Mouse (Mus musculus) heart, postnatal 25 days (tissue): Measurements from ENCODE around the gene Borcs6. TPM values are rescaled to one million over a fixed set of nuclear protein-coding genes. Genes with fewer than 3 reads are reported as not detected.

Experiments
- DNase-seq: peaks from one replicate; pipeline ENCODE4 v3.0.0; 2022; ENCODE audit warnings: low spot score
- intact Hi-C: fragments of 180-260 bp; cut with DNase I; formaldehyde crosslinking; loops from one replicate; pipeline ENCODE4 v1.15.1; 2025
- total RNA-seq, 2 experiments: library from RNA; stranded (reverse); gene quantifications; 2 replicates each; pipeline ENCODE4 v1.2.3; 2021

Gene Borcs6
- total RNA-seq, 2 experiments from 2014 or later, result 14.4 to 16.4 TPM

DNA sequence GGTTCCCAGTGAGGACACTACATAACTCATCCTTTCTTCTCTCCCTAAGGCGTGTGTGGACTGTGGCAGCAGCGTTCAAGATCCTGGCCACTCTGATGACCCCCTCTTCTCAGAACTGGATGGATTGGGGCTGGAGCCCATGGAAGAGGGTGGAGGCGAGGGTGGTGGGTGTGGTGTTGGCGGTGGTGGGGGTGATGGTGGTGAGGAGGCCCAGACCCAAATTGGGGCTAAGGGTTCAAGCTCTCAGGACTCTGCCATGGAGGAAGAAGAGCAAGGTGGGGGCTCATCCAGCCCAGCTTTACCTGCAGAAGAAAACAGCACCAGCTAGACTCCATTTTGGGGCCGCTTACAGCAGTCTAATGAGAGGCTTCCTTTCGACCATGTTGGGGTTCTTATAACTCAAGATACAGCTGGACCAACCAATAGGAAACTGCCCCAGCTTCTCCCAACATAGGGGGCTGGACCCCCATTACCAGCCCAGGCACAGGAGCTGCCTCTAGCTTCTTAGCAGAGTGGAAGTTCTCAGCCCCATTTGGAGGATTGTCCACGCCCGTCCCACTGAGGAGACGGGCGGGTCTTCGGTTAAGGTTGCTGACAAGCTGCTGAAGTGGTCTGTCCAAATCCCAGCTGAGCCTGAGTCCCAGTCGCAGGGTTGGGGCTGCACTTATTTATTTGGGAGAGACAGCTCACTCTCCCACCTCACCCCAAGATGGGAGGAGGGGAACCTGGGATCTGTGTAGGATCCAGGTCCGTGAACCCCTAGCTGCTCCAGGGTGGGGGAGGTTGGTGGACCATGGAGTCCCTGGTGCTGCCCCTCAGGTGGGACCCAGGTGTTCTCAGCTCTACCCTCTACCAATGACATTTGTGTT is 49.7 kb downstream of the Borcs6 start:
- DNase-seq, result no peak
- intact Hi-C loops, result no loop called here

DNA sequence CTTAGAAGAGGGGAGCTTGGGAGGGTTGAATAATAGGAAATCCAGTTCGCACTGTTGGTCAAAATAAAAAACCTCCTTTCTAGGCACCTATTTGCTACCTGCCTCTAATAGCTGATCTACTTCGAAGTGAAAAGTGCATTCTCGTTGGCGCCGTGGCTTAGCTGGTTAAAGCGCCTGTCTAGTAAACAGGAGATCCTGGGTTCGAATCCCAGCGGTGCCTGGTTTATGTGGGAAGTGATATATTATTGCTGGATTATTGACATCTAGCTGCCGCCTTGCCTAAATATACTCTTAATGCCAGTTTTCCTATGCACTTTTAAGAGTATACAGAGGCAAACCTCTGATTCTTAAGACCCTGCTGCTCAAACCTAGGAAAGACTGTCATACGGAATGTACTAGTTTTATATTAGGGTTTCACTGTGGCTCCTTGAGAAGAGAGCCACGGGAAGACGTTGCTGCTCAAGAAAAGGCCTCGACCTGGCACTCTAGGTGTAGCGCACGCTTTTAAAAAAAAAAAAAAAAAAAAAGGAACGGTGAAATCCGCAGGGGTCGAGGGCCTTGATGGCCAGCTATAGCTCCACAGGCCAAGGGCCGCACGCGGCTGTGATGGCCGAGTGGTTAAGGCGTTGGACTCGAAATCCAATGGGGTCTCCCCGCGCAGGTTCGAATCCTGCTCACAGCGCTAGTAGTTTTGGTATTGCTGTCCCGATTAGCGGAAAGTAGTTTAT is 51.0 kb downstream of the Borcs6 start:
- intact Hi-C loops, result loop anchor here (1.0 kb wide), 1 partner anchor 8 kb away; no protein-coding TSS in a partner anchor
- peak; percentile 78 for DNase-seq

Other genes starting within 250 kb of the Borcs6 start
- gene Ndel1, start 187.9 kb upstream of the Borcs6 start, total RNA-seq, result 10 to 100 TPM; 56.0 to 60.9 TPM
- under 1 TPM in 1 of 2 experiments, not detected in 1; 0.08 TPM for gene Rnf222, start 171.2 kb upstream of the Borcs6 start, total RNA-seq
- 100 to 1,000 TPM; 612 to 679 TPM for gene Rpl26, start 158.1 kb upstream of the Borcs6 start, total RNA-seq
- gene Odf4, start 132.6 kb upstream of the Borcs6 start, total RNA-seq, result not detected
- 10 to 100 TPM; 28.1 to 32.4 TPM for gene Arhgef15, start 102.2 kb upstream of the Borcs6 start, total RNA-seq
- 1 to 10 TPM; 6.4 to 7.4 TPM for gene Slc25a35, start 91.6 kb upstream of the Borcs6 start, total RNA-seq
- 10 to 100 TPM; 80.3 to 89.1 TPM for gene Rangrf, start 84.5 kb upstream of the Borcs6 start, total RNA-seq
- gene Pfas, start 51.3 kb upstream of the Borcs6 start, total RNA-seq, result 1 to 10 TPM; 5.6 to 6.8 TPM
- 10 to 100 TPM; 11.5 to 13.7 TPM for gene Ctc1, start 43.8 kb upstream of the Borcs6 start, total RNA-seq
- 1 to 10 TPM in 1 of 2 experiments, under 1 TPM in 1; 0.62 to 1.2 TPM for gene Aurkb, start 14.1 kb upstream of the Borcs6 start, total RNA-seq
- 1 to 10 TPM; 4.4 to 9.8 TPM for gene Tmem107, start 11.1 kb downstream of the Borcs6 start, total RNA-seq
- gene Vamp2, start 28.8 kb downstream of the Borcs6 start, total RNA-seq, result 10 to 100 TPM; 59.6 to 65.7 TPM
- gene Per1, start 35.5 kb downstream of the Borcs6 start, total RNA-seq, result 10 to 100 TPM; 32.3 to 61.0 TPM
- gene Hes7, start 60.7 kb downstream of the Borcs6 start, total RNA-seq, result under 1 TPM in 1 of 2 experiments, not detected in 1; 0.14 TPM
- gene 9130213A22Rik, start 62.9 kb downstream of the Borcs6 start, total RNA-seq, result under 1 TPM in 1 of 2 experiments, not detected in 1; 0.21 TPM
- not detected for gene Aloxe3, start 66.2 kb downstream of the Borcs6 start, total RNA-seq
- not detected for gene Alox12b, start 97.3 kb downstream of the Borcs6 start, total RNA-seq
- 1 to 10 TPM; 1.6 to 1.8 TPM for gene Alox8, start 138.1 kb downstream of the Borcs6 start, total RNA-seq
- gene Gucy2e, start 177.3 kb downstream of the Borcs6 start, total RNA-seq, result 1 to 10 TPM; 1.4 to 1.5 TPM